Mouse (Mus musculus) adrenal gland (tissue): ENCODE results near the gene Gm5662.
"Not testable (repeated sequence)": the region's sequence is repeated elsewhere in the genome, so short reads cannot be mapped to it uniquely, and the experiment has no call there.

Source experiments
- intact Hi-C: fragments of 180-260 bp; cut with DNase I; formaldehyde crosslinking; loops from one replicate; pipeline ENCODE4 v1.15.1; 2025
- long read RNA-seq, 2 experiments: library from polyadenylated mRNA; unstranded; transcript quantifications; one replicate each; pipeline ENCODE4 v2.0.0; 2020; ENCODE audit warnings: borderline replicate concordance in 1 of 2; ENCODE audit not compliant: insufficient replicate concordance in 1 of 2

Gene Gm5662
- long read RNA-seq, experiment 1: 0 reads
- long read RNA-seq, experiment 2: 0 reads

DNA sequence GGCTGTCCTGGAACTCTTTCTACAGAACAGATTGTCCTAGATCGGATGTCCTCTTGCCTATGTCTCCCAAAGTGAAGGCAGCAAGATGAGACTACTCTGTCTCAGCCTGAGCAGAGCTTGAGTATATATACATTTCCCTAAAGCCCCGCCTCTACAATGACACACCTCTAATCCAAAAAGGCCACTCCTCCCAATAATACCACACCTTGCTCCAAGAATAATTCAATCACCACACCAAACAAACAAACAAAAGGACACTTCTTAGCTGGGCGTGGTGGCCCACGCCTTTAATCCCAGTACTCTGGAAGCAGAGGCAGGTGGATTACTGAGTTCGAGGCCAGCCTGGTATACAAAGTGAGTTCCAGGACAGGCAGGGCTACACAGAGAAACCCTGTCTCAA is at the start of gene Gm5662:
TSS of gene Gm5662 (minus strand) at position 101 of the 400 bp plus-strand sequence.
- intact Hi-C loops: not testable (repeated sequence)

DNA sequence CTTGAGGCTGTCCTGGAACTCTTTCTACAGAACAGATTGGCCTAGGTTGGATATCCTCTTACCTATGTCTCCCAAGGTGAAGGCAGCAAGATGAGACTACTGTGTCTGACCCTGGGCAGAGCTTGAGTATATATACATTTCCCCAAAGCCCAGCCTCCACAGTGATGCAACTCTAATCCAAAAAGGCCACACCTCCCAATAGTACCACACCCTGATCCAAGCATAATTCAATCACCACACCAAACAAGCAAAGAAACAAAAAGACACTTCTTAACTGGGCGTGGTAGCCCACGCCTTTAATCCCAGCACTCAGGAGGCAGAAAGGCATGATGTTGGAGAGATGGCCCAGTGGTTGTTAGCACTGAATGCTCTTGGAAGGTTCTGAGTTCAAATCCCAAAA is 49.6 kb upstream of the Gm5662 start, which contains the start of gene Gm5039:
TSS of gene Gm5039 (minus strand) at position 101 of the 400 bp plus-strand sequence.
- intact Hi-C loops: not testable (repeated sequence)

DNA sequence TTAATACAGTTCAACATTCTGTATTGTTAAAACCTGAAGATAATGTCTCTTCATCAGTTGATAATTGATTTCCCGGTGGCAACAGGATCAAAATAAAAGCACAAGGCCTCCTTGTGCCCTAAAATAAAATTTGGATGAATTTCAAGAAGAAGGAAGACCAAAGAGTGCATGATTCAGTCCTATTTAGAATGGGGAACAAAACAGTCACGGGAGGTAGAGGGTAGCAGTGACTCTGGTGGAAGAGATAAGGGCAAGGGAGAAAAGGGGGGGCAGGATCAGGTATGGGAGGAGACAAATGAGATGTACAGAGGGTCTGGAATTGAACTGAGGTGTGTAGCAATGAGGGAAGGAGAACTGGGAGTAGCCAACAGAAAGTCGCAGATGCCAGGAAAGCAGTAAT is 40.3 kb upstream of the Gm5662 start:
- intact Hi-C loops: no loop called here

DNA sequence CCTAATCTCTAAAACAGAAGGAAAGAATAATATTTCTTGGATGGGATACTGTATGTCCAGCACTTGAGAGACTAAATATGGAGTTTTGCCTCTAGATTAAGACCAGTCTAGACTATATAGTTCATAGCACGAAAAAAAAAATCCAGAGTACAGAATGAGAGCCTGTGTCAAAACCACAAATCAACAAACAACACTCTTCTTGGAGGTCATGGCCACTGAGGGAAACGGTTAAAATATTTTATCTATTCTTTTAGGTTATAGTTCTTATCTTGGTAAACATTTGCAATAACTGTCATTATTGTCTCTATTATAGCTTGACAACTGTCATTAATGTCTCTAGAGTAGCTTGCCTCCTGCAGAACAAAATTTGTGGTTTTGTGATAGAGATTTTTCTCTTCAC is 22.9 kb upstream of the Gm5662 start:
- intact Hi-C loops: not testable (repeated sequence)

DNA sequence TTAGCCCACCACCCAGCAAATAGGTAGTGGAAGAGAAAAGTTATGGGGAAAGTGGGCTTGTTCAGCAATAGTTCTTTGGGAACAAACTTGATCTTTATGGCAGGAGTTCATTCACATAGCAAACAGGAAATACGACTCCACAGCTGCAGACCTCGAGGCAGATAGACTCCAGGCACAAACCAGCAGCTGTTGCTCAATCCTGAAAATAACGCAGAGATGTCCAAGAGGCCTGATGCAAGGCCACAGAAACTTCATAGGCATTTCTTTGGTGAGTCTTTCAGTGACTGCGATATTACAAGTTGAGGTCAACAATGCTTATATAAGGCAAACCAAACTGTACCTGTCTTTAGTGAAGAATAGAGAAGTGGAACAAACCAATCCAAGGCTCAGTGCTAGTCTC is 18.8 kb upstream of the Gm5662 start:
- intact Hi-C loops: not testable (repeated sequence)

DNA sequence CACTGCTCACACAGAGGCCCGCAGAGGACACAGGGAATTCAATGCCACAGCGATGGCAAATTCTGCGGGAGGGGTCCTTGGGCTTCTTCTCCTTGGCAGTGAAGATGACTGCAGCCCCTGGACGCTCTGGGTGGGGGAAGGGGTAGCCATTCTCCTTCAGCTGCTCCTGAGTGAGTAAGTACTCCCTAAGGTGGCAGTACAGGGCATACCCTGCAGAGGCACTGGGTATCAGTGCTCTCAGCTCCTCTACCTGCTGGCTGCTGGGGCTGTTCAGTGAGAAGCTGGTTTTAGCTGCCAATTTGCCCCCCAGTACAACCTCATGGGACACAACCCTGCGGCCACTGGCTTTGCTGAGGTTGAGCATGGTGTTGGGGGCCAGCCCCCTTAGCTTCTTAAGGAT is 10.9 kb upstream of the Gm5662 start:
- intact Hi-C loops: not testable (repeated sequence)

DNA sequence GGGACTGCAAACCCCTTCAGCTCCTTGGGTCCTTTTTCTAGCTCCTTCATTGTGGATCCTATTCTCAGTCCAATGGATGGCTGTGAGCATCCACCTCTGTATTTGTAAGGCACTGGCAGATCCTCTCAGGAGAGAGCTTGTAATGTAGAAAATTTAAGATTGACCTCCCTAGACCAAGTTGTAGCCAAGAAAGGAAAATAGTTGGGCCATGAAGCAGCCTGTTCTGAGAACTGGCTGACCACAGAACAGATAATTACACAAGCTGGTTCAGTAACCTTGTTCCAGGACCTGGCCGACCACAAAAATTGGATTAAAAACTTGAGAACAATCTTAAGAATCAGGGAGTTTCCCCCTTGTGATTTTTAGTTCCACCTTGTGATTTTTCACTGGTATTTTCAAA is 17.1 kb downstream of the Gm5662 start:
- intact Hi-C loops: no loop called here

DNA sequence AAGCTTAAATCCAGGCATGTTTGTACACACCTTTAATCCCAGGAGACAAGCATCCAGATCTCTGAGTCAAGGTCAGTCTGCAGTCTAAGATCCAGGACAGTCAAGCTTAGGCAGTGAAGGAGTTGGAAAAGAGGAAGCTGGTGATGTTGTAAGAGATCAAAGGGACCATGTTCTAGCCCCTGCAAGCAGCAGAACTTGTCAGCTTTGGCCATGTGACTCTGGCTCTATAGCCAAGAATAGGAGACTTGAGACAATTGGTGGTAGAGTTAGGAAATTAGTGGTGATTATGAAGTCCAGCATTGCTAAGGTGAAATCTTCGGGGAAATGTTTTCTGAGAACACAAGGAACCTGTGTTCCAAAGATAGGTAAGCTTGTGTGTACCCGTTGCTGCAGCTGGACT is 18.4 kb downstream of the Gm5662 start:
- intact Hi-C loops: not testable (repeated sequence)

DNA sequence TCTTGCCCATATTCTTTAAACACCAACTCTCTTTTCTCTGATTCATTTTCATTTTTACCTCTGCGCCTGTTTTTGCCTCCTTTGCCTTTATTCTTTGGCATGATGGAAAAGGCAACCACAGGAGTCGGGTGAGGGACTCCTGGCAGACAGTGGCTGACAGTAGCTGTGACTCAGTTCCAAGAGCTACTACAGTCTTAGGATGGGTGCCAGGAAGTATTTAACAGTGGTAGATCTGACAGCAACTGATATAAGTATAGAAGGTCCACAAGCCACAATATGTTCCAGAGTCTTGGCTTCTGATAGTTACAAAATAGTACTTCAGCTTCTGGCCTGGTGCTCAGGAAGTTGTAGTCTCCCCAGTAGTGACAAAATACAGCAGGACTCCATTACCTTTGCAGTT is 24.3 kb downstream of the Gm5662 start, which contains the start of gene Gm8332:
TSS of gene Gm8332 (minus strand) at position 101 of the 400 bp plus-strand sequence.
- intact Hi-C loops: not testable (repeated sequence)

DNA sequence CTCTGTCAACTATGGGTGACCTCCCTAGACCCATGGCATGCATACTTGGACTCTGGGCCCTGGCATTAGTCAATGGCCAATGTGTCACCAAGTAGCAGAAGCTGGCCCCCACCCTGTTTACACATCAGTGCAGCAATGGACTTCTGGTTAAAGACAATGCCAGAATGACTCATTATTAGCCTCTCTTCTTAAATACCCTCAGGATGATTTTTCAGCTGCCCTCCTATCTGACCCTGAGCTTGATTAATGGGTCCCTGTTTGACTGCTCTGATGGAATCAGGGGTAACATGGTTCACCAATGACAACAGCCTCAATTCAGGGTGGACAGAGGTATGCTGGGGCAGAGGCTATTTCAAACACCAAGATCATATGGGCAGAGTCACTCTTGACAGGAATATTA is 28.5 kb downstream of the Gm5662 start:
- intact Hi-C loops: not testable (repeated sequence)

DNA sequence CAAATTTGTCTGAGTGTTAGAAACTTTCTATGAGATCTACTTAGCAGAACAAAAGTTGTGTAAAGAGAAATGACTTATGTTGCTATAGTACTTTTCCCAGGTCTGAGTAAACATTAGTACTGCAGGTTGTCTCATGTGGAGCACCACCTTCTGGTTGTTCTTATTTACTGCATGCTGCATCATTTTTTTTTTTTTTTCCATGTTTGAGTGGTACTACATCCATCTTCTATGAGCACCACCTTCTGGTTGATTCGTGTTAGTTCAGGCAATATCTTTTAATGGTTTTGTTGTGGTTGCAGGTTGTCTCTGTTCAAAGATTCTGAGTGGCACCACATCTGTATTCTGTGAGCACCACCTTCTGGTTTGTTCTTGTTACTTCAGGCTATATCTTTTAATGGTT is 31.4 kb downstream of the Gm5662 start:
- intact Hi-C loops: not testable (repeated sequence)
